Mouse (Mus musculus) forebrain, embryonic 16.5 days (tissue): ENCODE data around the gene Bend5. TPM values are rescaled to one million over a fixed set of nuclear protein-coding genes. Genes with fewer than 3 reads are reported as not detected.

ENCODE experiments used
- ATAC-seq: fragments of 200-750 bp; cut with Nextera tagmentation; 2 replicates; pipeline ENCODE4 v1.8.0; 2017; ENCODE audit warnings: mild to moderate bottlenecking, moderate library complexity
- H3K27ac ChIP-seq: fragments of 300-500 bp; sonication (generic); 2 replicates; pipeline ENCODE4 v1.5.1; 2014; ENCODE audit warnings: low read length, control low read depth
- H3K27me3 ChIP-seq: fragments of 300-500 bp; sonication (generic); replicated peaks from 2 replicates; pipeline ENCODE4 v1.6.1; 2014; ENCODE audit warnings: low read length; ENCODE audit not compliant: control insufficient read depth, insufficient read depth
- H3K36me3 ChIP-seq: fragments of 300-500 bp; sonication (generic); 2 replicates; pipeline ENCODE4 v1.6.1; 2014; ENCODE audit not compliant: control insufficient read depth, insufficient read depth
- H3K4me1 ChIP-seq: fragments of 300-500 bp; sonication (generic); replicated peaks from 2 replicates; pipeline ENCODE4 v1.6.1; 2014; ENCODE audit warnings: low read length; ENCODE audit not compliant: control insufficient read depth, insufficient read depth
- H3K4me2 ChIP-seq: fragments of 300-500 bp; sonication (generic); 2 replicates; pipeline ENCODE4 v1.6.1; 2014; ENCODE audit warnings: mild to moderate bottlenecking, low read length, control low read depth
- H3K4me3 ChIP-seq: fragments of 300-500 bp; sonication (generic); replicated peaks from 2 replicates; pipeline ENCODE4 v1.5.1; 2014; ENCODE audit warnings: mild to moderate bottlenecking, low read length, control low read depth
- H3K9ac ChIP-seq: fragments of 300-500 bp; sonication (generic); replicated peaks from 2 replicates; pipeline ENCODE4 v1.6.1; 2014; ENCODE audit warnings: low read depth, low read length, control low read depth
- H3K9me3 ChIP-seq: fragments of 300-500 bp; sonication (generic); 2 replicates; pipeline ENCODE4 v1.6.1; 2016; ENCODE audit warnings: low read length; ENCODE audit not compliant: control insufficient read depth
- WGBS: fragments of 180-500 bp; shearing (Covaris S2); extraction: QIAGEN DNeasy Blood & Tissue Kit; methylation state at CpG from one replicate; pipeline ENCODE4 v1.1.7; 2014; 5-methylcytosine and 5-hydroxymethylcytosine counted together
- polyA plus RNA-seq: library from polyadenylated mRNA; unstranded; fragments of >200 nt; fragmentation: Nextera tagmentation; extraction: Ambion mirVana; gene quantifications from 2 replicates; pipeline ENCODE4 v1.2.1, GENCODE M21; 2015

The Bend5 gene
- polyA plus RNA-seq = 53.8 and 54.8 TPM in 2 replicates

- no peaks in the 10 kb centered on the region for H3K36me3 ChIP-seq
- peak; percentile 97 for ATAC-seq
- under 1% methylated on average over 66 of the region's 66 CpGs for WGBS
Measured at GRCm38 (mm10) chr4:111414818-111415488, at the start of gene Bend5. TSS of gene Bend5 (plus strand) at chr4:111415006.

DNA sequence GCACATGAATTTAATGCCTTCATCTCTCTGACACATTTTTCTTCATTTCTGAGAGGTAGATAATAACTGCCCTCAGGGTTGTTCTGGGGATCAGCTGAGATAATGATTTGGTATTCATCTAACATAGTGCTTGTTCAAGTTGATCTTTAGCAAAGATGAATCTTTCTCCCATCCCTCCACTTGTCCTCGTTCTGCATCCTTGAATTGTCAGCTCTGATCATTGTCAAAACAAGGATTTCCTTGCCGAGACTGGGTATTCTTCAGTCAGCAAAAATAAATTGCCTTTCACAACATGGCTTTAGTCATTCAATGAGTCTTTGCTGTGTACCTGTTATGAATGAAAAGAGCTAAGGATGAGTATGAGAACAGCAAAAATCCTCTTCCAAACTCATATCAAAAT, 47.0 kb upstream of the Bend5 start:
- WGBS = 70% methylated on average over 2 of the region's 2 CpGs
- no peak overlapping the region for H3K4me2 ChIP-seq
- H3K27ac ChIP-seq = no peak overlapping the region
- no peaks in the 10 kb centered on the region for H3K36me3 ChIP-seq
- no peak overlapping the region for H3K9ac ChIP-seq
- no peaks in the 10 kb centered on the region for H3K27me3 ChIP-seq
- no peaks in the 10 kb centered on the region for H3K9me3 ChIP-seq
- no peak for ATAC-seq
- no peak overlapping the region for H3K4me3 ChIP-seq
- no peaks in the 10 kb centered on the region for H3K4me1 ChIP-seq

More at GRCm38 (mm10) chr4:111414818-111415488, at the start of gene Bend5:
- peak within 1 kb of the TSS; percentile 68 for H3K4me3 ChIP-seq
- H3K9me3 ChIP-seq = no peaks in the 10 kb centered on the region
- H3K27ac ChIP-seq = peak within 1 kb of the TSS; percentile 77
- H3K27me3 ChIP-seq = no peaks in the 10 kb centered on the region
- peak within 1 kb of the TSS; percentile 83 for H3K9ac ChIP-seq
- peaks cover 20% of the 10 kb centered on the region for H3K4me1 ChIP-seq
- H3K4me2 ChIP-seq = peak within 1 kb of the TSS; percentile 81

GRCm38 (mm10) chr4:111377159-111377558, 37.6 kb upstream of the Bend5 start:
- Histone ChIP-seq H3K4me3 (no peak overlapping the region), H3K36me3 (no peaks in the 10 kb centered on the region), H3K9ac (no peak overlapping the region), H3K9me3 (no peaks in the 10 kb centered on the region), H3K4me1 (no peaks in the 10 kb centered on the region), H3K27ac (no peak overlapping the region), H3K4me2 (no peak overlapping the region), H3K27me3 (no peaks in the 10 kb centered on the region)
- no peak for ATAC-seq

GRCm38 (mm10) chr4:111378071-111378470, 36.7 kb upstream of the Bend5 start:
- no peaks in the 10 kb centered on the region for H3K27me3 ChIP-seq
- H3K27ac ChIP-seq = no peak overlapping the region
- no peak for ATAC-seq
- H3K4me1 ChIP-seq = no peaks in the 10 kb centered on the region
- no peak overlapping the region for H3K4me3 ChIP-seq
- 87% methylated on average over 3 of the region's 3 CpGs for WGBS
- H3K9ac ChIP-seq = no peak overlapping the region
- H3K4me2 ChIP-seq = no peak overlapping the region
- H3K36me3 ChIP-seq = no peaks in the 10 kb centered on the region
- no peaks in the 10 kb centered on the region for H3K9me3 ChIP-seq

GRCm38 (mm10) chr4:111383101-111383500, 31.7 kb upstream of the Bend5 start:
- Histone ChIP-seq H3K9ac (no peak overlapping the region), H3K36me3 (no peaks in the 10 kb centered on the region), H3K4me2 (no peak overlapping the region), H3K27ac (no peak overlapping the region), H3K27me3 (no peaks in the 10 kb centered on the region), H3K4me3 (no peak overlapping the region), H3K9me3 (0 out of 2 replicates have a peak, but pooled peaks cover 2% of the 10 kb centered on the region), H3K4me1 (no peaks in the 10 kb centered on the region)
- WGBS = 97% methylated on average over 2 of the region's 2 CpGs
- no peak for ATAC-seq

GRCm38 (mm10) chr4:111390736-111391135, 24.1 kb upstream of the Bend5 start:
- no peaks in the 10 kb centered on the region for H3K27me3 ChIP-seq
- H3K27ac ChIP-seq = no peak overlapping the region
- no peaks in the 10 kb centered on the region for H3K4me1 ChIP-seq
- no peak for ATAC-seq
- no peaks in the 10 kb centered on the region for H3K36me3 ChIP-seq
- no peak overlapping the region for H3K4me2 ChIP-seq
- no peak overlapping the region for H3K9ac ChIP-seq
- H3K4me3 ChIP-seq = no peak overlapping the region
- 0 out of 2 replicates have a peak, but pooled peaks cover 2% of the 10 kb centered on the region for H3K9me3 ChIP-seq

DNA sequence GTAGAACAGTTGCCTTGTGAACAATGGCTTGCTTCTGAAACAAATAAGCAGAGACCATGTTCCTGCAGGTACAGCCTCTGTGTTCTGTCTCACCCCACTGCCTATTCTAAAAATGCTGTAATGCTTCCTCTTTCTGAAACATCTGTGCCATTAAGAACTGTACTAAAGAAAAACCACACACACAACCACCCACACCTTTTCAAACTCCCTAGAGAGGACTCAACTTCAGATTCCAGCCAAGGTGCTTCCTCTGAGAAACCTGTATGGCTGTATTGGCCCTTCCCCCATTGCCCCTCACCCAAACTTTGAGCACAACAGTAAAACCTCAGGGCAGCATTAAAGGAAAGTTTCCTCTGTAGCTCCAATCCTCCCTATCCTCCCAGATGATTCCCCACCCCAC, 15.0 kb upstream of the Bend5 start:
- H3K27ac ChIP-seq = no peak overlapping the region
- H3K36me3 ChIP-seq = no peaks in the 10 kb centered on the region
- H3K4me1 ChIP-seq = no peaks in the 10 kb centered on the region
- ATAC-seq = no peak
- no peak overlapping the region for H3K9ac ChIP-seq
- H3K9me3 ChIP-seq = no peaks in the 10 kb centered on the region
- no peak overlapping the region for H3K4me3 ChIP-seq
- no peaks in the 10 kb centered on the region for H3K27me3 ChIP-seq
- no peak overlapping the region for H3K4me2 ChIP-seq

DNA sequence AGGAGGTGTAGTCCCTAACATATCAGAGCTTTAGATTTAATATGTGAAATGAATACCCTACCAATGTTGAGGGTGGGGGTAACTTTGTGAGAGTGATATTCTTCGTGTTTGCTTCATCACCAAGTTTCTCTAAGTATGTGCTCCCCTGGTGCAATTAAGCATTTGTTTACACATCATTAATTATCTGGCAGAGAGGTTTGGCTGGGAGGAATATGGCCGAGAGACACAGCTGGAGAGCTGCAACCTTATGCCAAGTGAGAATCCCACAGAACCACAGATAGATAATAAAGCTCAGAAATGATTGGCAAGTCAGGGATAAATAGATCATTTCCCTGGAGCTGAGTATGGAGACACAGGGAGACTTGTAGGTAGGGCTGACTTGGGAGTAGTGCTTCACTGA, 14.1 kb upstream of the Bend5 start:
- ATAC-seq = no peak
- H3K36me3 ChIP-seq = no peaks in the 10 kb centered on the region
- 41% methylated on average over 2 of the region's 2 CpGs for WGBS
- H3K27ac ChIP-seq = no peak overlapping the region
- no peak overlapping the region for H3K9ac ChIP-seq
- no peak overlapping the region for H3K4me2 ChIP-seq
- H3K4me3 ChIP-seq = no peak overlapping the region
- H3K27me3 ChIP-seq = no peaks in the 10 kb centered on the region
- H3K4me1 ChIP-seq = no peaks in the 10 kb centered on the region
- no peaks in the 10 kb centered on the region for H3K9me3 ChIP-seq

DNA sequence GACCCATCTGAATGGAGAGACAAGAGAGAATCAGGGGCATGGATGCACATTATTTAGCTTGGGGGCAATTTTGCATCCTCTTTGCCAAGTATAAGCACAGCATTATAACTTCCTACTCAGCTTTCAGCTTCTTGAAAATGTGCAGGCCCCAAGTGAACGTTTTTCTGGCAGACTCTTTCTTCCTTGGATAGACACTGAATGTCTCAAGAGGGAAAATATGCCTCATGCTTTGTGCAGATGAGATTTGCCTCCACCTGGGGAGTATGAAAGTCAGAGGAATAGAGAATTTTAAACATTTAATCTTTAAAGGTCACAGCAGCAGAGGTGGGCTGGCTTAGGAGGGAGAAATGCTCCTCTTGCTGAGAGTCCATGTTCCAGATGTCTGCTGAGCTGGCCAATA, 11.6 kb upstream of the Bend5 start:
- no peak for ATAC-seq
- Histone ChIP-seq H3K27ac (no peak overlapping the region), H3K36me3 (no peaks in the 10 kb centered on the region), H3K4me1 (no peaks in the 10 kb centered on the region), H3K4me3 (no peak overlapping the region), H3K9me3 (no peaks in the 10 kb centered on the region), H3K9ac (no peak overlapping the region), H3K4me2 (no peak overlapping the region), H3K27me3 (no peaks in the 10 kb centered on the region)
- 75% methylated on average over 1 of the region's 1 CpGs for WGBS

- Histone ChIP-seq H3K27me3 (no peaks in the 10 kb centered on the region), H3K4me3 (no peak overlapping the region), H3K27ac (no peak overlapping the region), H3K9me3 (no peaks in the 10 kb centered on the region), H3K36me3 (no peaks in the 10 kb centered on the region), H3K4me1 (peaks cover 3% of the 10 kb centered on the region), H3K9ac (no peak overlapping the region), H3K4me2 (no peak overlapping the region)
- 95% methylated on average over 4 of the region's 4 CpGs for WGBS
- ATAC-seq = no peak
Measured at GRCm38 (mm10) chr4:111410731-111411130, 4.1 kb upstream of the Bend5 start.
